Mouse (Mus musculus): ENCODE data around the gene Smug1. TPM values are rescaled to one million over a fixed set of nuclear protein-coding genes. Genes with fewer than 3 reads are reported as not detected.

Smug1 gene
- polyA plus RNA-seq, 1 experiment from 2014 or later: 3.8 TPM

GRCm38 (mm10) chr15:103178767-103179166 lies 11.9 kb upstream of the Smug1 start:
- H3K36me3 ChIP-seq (replicated peaks; ENCODE audit: insufficient read depth, low read length): no peaks in the 10 kb centered on the region
- no peak overlapping the region for H3K4me3 ChIP-seq (ENCODE audit: low read depth, low read length)
- WGBS (ENCODE audit: insufficient replicate concordance): 58% methylated on average over 1 of the region's 1 CpGs
- no peak overlapping the region for H3K4me2 ChIP-seq (ENCODE audit: low read depth, low read length)
- no peak for ATAC-seq
- DNase-seq: no peak
- H3K9ac ChIP-seq (replicated peaks): no peak overlapping the region
- H3K9me3 ChIP-seq (ENCODE audit: low read length): no peaks in the 10 kb centered on the region
- no peak overlapping the region for H3K27ac ChIP-seq (ENCODE audit: low read depth)
- peaks cover 24% of the 10 kb centered on the region for H3K4me1 ChIP-seq (ENCODE audit: insufficient read depth)
- peaks cover 80% of the 10 kb centered on the region for H3K27me3 ChIP-seq (ENCODE audit: insufficient read depth, low read length)
- TF ChIP-seq EP300 (IDR thresholded peaks at IDR 0.05; ENCODE audit: low read depth) (no peak), CTCF (IDR thresholded peaks at IDR 0.05; ENCODE audit: low read depth) (no peak)

DNA sequence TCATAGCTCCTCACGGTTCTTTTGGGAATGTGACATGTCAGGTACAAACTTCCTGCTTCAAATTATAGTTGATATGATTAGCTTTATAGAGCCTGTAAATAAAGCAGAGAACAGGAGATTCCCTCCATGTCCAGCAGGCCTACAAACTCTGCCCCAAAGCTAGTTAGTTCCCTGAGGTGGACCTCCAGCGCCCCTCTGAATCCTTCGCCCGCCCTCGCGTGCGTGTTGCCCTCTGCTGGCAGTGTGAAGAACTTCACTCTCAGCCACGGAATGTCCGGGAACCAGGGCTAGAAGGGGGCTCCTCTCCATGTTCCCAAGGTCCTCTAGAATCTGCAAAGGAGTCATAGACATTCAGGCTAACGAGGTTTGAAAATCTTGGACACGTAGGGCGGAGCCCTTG lies 11.2 kb upstream of the Smug1 start:
- Histone ChIP-seq H3K4me2 (ENCODE audit: low read depth, low read length) (peak overlapping the region; percentile 23; the same call in 1 of the 2 replicates), H3K36me3 (replicated peaks; ENCODE audit: insufficient read depth, low read length) (no peaks in the 10 kb centered on the region), H3K27ac (ENCODE audit: low read depth) (no peak overlapping the region), H3K9ac (replicated peaks) (no peak overlapping the region), H3K9me3 (ENCODE audit: low read length) (no peaks in the 10 kb centered on the region), H3K27me3 (ENCODE audit: insufficient read depth, low read length) (peaks cover 80% of the 10 kb centered on the region), H3K4me1 (ENCODE audit: insufficient read depth) (peaks cover 20% of the 10 kb centered on the region), H3K4me3 (ENCODE audit: low read depth, low read length) (no peak overlapping the region)
- peak; percentile 48 for DNase-seq
- ATAC-seq: no peak
- 5% methylated on average over 12 of the region's 12 CpGs for WGBS (ENCODE audit: insufficient replicate concordance)
- TF ChIP-seq EP300 (IDR thresholded peaks at IDR 0.05; ENCODE audit: low read depth) (no peak), CTCF (IDR thresholded peaks at IDR 0.05; ENCODE audit: low read depth) (peak; percentile 82)

- Histone ChIP-seq H3K36me3 (replicated peaks; ENCODE audit: insufficient read depth, low read length) (no peaks in the 10 kb centered on the region), H3K27ac (ENCODE audit: low read depth) (no peak overlapping the region), H3K4me2 (ENCODE audit: low read depth, low read length) (peak overlapping the region; percentile 23; the same call in 1 of the 2 replicates), H3K9ac (replicated peaks) (no peak overlapping the region), H3K27me3 (ENCODE audit: insufficient read depth, low read length) (peaks cover 80% of the 10 kb centered on the region), H3K9me3 (ENCODE audit: low read length) (no peaks in the 10 kb centered on the region), H3K4me3 (ENCODE audit: low read depth, low read length) (no peak overlapping the region), H3K4me1 (ENCODE audit: insufficient read depth) (peaks cover 15% of the 10 kb centered on the region)
- 9% methylated on average over 12 of the region's 12 CpGs for WGBS (ENCODE audit: insufficient replicate concordance)
- no peak for DNase-seq
- ATAC-seq: no peak
- no peak for TF ChIP-seq CTCF (IDR thresholded peaks at IDR 0.05; ENCODE audit: low read depth)
- TF ChIP-seq EP300 (IDR thresholded peaks at IDR 0.05; ENCODE audit: low read depth): no peak
Observed at GRCm38 (mm10) chr15:103177611-103178041, 10.7 kb upstream of the Smug1 start.

DNA sequence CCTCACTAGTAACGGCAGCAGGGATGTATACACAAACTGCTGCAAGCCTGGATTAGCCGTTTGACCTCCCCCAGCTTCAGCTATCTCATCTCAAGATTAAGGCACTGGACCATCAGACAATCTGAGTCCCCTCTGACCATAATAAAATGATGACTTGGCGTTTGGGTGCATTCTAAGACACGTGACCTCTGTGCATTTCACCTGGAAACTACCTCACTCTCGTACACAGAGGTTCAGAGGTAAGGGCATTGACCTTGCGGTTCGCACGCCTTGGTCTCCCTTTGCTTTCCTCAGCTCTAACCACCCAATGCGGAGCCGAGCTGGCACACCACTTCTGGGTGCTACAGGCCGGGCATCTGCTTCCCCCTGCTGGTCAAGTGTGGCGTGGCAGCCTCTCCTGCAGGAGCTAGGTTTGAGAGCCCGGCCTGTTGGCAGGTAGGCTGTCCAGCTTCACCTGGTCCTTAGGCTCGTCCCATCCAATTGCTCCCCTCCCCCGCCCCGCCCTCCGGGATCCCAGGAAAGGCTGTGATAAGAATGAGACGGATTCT lies 10.1 kb upstream of the Smug1 start:
- Histone ChIP-seq H3K27me3 (ENCODE audit: insufficient read depth, low read length) (peaks cover 84% of the 10 kb centered on the region), H3K27ac (ENCODE audit: low read depth) (no peak overlapping the region), H3K36me3 (replicated peaks; ENCODE audit: insufficient read depth, low read length) (no peaks in the 10 kb centered on the region), H3K9ac (replicated peaks) (no peak overlapping the region), H3K9me3 (ENCODE audit: low read length) (no peaks in the 10 kb centered on the region), H3K4me1 (ENCODE audit: insufficient read depth) (peaks cover 9% of the 10 kb centered on the region), H3K4me2 (ENCODE audit: low read depth, low read length) (no peak overlapping the region), H3K4me3 (ENCODE audit: low read depth, low read length) (no peak overlapping the region)
- 3% methylated on average over 18 of the region's 18 CpGs for WGBS (ENCODE audit: insufficient replicate concordance)
- ATAC-seq (peak; percentile 76), DNase-seq (peak; percentile 91)
- TF ChIP-seq CTCF (IDR thresholded peaks at IDR 0.05; ENCODE audit: low read depth) (peak; percentile 98), EP300 (IDR thresholded peaks at IDR 0.05; ENCODE audit: low read depth) (no peak)

GRCm38 (mm10) chr15:103173251-103173650 lies 6.4 kb upstream of the Smug1 start:
- H3K9me3 ChIP-seq (ENCODE audit: low read length): no peaks in the 10 kb centered on the region
- no peak for TF ChIP-seq CTCF (IDR thresholded peaks at IDR 0.05; ENCODE audit: low read depth)
- no peak for TF ChIP-seq EP300 (IDR thresholded peaks at IDR 0.05; ENCODE audit: low read depth)
- H3K27ac ChIP-seq (ENCODE audit: low read depth): no peak overlapping the region
- no peak for ATAC-seq
- peaks cover 98% of the 10 kb centered on the region for H3K27me3 ChIP-seq (ENCODE audit: insufficient read depth, low read length)
- DNase-seq: no peak
- H3K36me3 ChIP-seq (replicated peaks; ENCODE audit: insufficient read depth, low read length): no peaks in the 10 kb centered on the region
- no peak overlapping the region for H3K4me2 ChIP-seq (ENCODE audit: low read depth, low read length)
- WGBS (ENCODE audit: insufficient replicate concordance): 68% methylated on average over 5 of the region's 5 CpGs
- peaks cover 26% of the 10 kb centered on the region for H3K4me1 ChIP-seq (ENCODE audit: insufficient read depth)
- H3K9ac ChIP-seq (replicated peaks): no peak overlapping the region
- H3K4me3 ChIP-seq (ENCODE audit: low read depth, low read length): no peak overlapping the region

DNA sequence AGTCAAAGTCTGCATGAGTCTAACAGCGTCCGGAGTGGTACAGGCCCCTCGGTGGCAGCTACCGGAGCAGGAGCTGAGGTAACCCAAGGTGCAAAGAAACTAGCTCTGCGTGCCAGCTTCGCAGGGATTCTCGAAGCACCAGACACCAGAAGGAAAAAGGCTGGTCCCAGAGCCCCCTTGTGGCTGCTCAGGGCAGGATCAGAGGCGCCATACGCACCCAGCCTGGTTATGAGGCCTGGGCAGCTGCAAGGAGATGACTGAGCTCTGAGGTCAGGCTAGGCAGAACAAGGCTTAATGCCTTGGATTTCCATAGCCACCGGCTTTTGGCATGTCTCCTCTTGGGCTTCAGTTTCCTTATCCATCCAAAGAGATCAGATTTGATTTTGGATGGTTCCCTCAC lies 5.6 kb upstream of the Smug1 start:
- Histone ChIP-seq H3K4me1 (ENCODE audit: insufficient read depth) (peaks cover 22% of the 10 kb centered on the region), H3K4me2 (ENCODE audit: low read depth, low read length) (no peak overlapping the region), H3K36me3 (replicated peaks; ENCODE audit: insufficient read depth, low read length) (no peaks in the 10 kb centered on the region), H3K9ac (replicated peaks) (no peak overlapping the region), H3K9me3 (ENCODE audit: low read length) (no peaks in the 10 kb centered on the region), H3K4me3 (ENCODE audit: low read depth, low read length) (no peak overlapping the region), H3K27ac (ENCODE audit: low read depth) (no peak overlapping the region), H3K27me3 (ENCODE audit: insufficient read depth, low read length) (peaks cover 97% of the 10 kb centered on the region)
- DNase-seq: peak; percentile 73
- 8% methylated on average over 10 of the region's 10 CpGs for WGBS (ENCODE audit: insufficient replicate concordance)
- no peak for TF ChIP-seq EP300 (IDR thresholded peaks at IDR 0.05; ENCODE audit: low read depth)
- peak; percentile 79 for TF ChIP-seq CTCF (IDR thresholded peaks at IDR 0.05; ENCODE audit: low read depth)
- no peak for ATAC-seq
